Mouse (Mus musculus) embryonic facial prominence, embryonic 12.5 days (tissue): ENCODE data around the gene Gm42715. TPM values are rescaled to one million over a fixed set of nuclear protein-coding genes. Genes with fewer than 3 reads are reported as not detected.

Experiments
- ATAC-seq: fragments of 200-750 bp; cut with Nextera tagmentation; 2 replicates; pipeline ENCODE4 v1.8.0; 2017; ENCODE audit not compliant: insufficient number of reproducible peaks, insufficient read depth, low FRiP score, low TSS enrichment
- H3K27ac ChIP-seq: fragments of 300-500 bp; sonication (generic); 2 replicates; pipeline ENCODE4 v1.5.1; 2016; ENCODE audit warnings: mild to moderate bottlenecking
- H3K27me3 ChIP-seq: fragments of 300-500 bp; sonication (generic); 2 replicates; pipeline ENCODE4 v1.6.1; 2016; ENCODE audit warnings: mild to moderate bottlenecking, moderate library complexity
- H3K36me3 ChIP-seq: fragments of 300-500 bp; sonication (generic); 2 replicates; pipeline ENCODE4 v1.6.1; 2016; ENCODE audit warnings: mild to moderate bottlenecking
- H3K4me1 ChIP-seq: fragments of 300-500 bp; sonication (generic); 2 replicates; pipeline ENCODE4 v1.6.1; 2016
- H3K4me2 ChIP-seq: fragments of 300-500 bp; sonication (generic); replicated peaks from 2 replicates; pipeline ENCODE4 v1.6.1; 2016; ENCODE audit warnings: mild to moderate bottlenecking, moderate library complexity
- H3K4me3 ChIP-seq: fragments of 300-500 bp; sonication (generic); 2 replicates; pipeline ENCODE4 v1.5.1; 2016; ENCODE audit warnings: mild to moderate bottlenecking
- H3K9ac ChIP-seq: fragments of 300-500 bp; sonication (generic); 2 replicates; pipeline ENCODE4 v1.6.1; 2016; ENCODE audit warnings: mild to moderate bottlenecking, moderate library complexity
- H3K9me3 ChIP-seq: fragments of 300-500 bp; sonication (generic); 2 replicates; pipeline ENCODE4 v1.6.1; 2016; ENCODE audit warnings: mild to moderate bottlenecking, moderate library complexity
- WGBS: fragments of 180-500 bp; shearing (Covaris S2); methylation state at CpG from one replicate; pipeline ENCODE4 v1.1.7; 2016; 5-methylcytosine and 5-hydroxymethylcytosine counted together
- microRNA-seq: library from miRNA; unstranded; fragments of <30 nt; microRNA quantifications from one replicate; pipeline ENCODE4, GENCODE M21; 2017
- polyA plus RNA-seq: library from polyadenylated mRNA; unstranded; fragments of >200 nt; fragmentation: Nextera tagmentation; extraction: Ambion mirVana; gene quantifications from 2 replicates; pipeline ENCODE4 v1.2.1, GENCODE M21; 2016

The Gm42715 gene
- polyA plus RNA-seq, 1 experiment from 2014 or later = 16.9 TPM

DNA sequence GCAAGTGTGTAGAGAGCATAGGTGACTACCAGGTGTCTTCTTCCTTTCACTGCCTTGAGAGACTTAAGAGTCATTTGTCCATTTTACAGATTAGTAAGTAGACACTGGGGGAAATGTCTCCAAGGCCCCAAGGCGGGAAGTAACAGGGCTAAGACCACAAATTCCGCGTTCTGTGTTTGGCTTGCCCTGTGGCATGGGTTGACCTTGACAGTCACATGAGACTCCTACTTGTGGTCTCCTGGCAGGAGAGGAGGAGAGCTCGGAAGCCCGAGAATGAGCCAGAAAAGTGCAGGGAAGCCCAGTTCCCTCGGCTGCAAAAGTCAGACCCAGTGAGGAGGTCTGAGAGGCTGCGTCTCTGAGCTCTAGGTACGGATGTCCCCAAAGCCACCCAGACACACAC, 94.1 kb downstream of the Gm42715 start:
- Histone ChIP-seq H3K27me3 (no peaks in the 10 kb centered on the region), H3K4me2 (peak overlapping the region; percentile 86), H3K36me3 (peaks cover 48% of the 10 kb centered on the region), H3K9ac (peak overlapping the region; percentile 96; the same call in 1 of the 2 replicates), H3K27ac (no peak overlapping the region; the same call in 1 of the 2 replicates), H3K4me3 (peak overlapping the region; percentile 98), H3K9me3 (peaks cover 5% of the 10 kb centered on the region; the same call in 1 of the 2 replicates), H3K4me1 (peaks cover 13% of the 10 kb centered on the region)
- no peak for ATAC-seq
- WGBS = 78% methylated on average over 8 of the region's 8 CpGs

DNA sequence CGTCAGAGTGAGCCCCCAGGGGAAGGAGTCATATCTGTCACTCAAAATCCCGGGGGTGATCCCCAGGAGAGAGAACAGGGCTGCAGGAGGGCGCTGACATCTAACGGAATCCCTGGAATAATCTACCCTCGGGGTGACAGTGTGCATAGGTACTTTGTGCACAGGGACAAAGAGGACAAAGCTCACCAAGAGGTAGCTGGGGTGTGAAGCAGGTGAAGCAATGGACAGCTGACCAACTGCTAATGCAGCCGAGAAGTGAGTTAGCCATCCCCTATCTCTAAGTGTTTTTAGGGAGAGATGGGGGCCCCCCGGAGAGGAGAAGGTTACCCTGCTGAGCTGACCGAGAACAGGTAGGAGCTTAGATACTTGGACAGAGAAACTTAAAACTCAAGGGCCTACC, 94.7 kb downstream of the Gm42715 start:
- peak overlapping the region; percentile 96 for H3K9ac ChIP-seq
- peak overlapping the region; percentile 86 for H3K4me2 ChIP-seq
- peaks cover 42% of the 10 kb centered on the region for H3K36me3 ChIP-seq
- peak overlapping the region; percentile 82 for H3K27ac ChIP-seq
- H3K9me3 ChIP-seq = peaks cover 5% of the 10 kb centered on the region; the same call in 1 of the 2 replicates
- peak overlapping the region; percentile 98 for H3K4me3 ChIP-seq
- peaks cover 13% of the 10 kb centered on the region for H3K4me1 ChIP-seq
- no peaks in the 10 kb centered on the region for H3K27me3 ChIP-seq
- WGBS = 16% methylated on average over 8 of the region's 8 CpGs
- ATAC-seq = no peak

DNA sequence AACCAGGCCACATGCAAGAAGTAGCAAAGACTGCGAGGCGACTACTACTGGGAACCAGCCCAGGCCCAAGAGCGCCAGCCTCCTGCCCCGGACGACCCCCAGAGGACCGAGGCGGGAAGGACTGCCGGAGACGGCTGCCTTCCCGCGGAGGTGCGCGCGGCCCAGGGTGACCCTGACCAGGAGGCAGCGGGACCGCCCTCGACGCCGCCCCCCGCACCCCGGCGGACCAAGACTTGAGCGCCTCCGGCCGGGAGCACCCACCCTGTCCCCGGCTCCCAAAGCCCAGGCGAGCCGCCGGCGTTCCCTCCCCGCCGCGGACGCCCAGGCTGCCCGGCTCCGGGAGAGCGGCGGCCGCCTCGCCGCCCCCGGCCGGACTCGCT, 95.1 kb downstream of the Gm42715 start:
- Histone ChIP-seq H3K4me2 (peak overlapping the region; percentile 86), H3K4me3 (peak overlapping the region; percentile 98), H3K9ac (peak overlapping the region; percentile 96), H3K27ac (peak overlapping the region; percentile 82), H3K9me3 (peaks cover 5% of the 10 kb centered on the region; the same call in 1 of the 2 replicates), H3K4me1 (peaks cover 13% of the 10 kb centered on the region), H3K36me3 (peaks cover 38% of the 10 kb centered on the region), H3K27me3 (no peaks in the 10 kb centered on the region)
- WGBS = 1% methylated on average over 42 of the region's 44 CpGs
- peak; percentile 19; the same call in 1 of the 2 replicates for ATAC-seq

- Histone ChIP-seq H3K27me3 (no peaks in the 10 kb centered on the region), H3K36me3 (peaks cover 31% of the 10 kb centered on the region), H3K9me3 (peaks cover 5% of the 10 kb centered on the region; the same call in 1 of the 2 replicates), H3K4me2 (peak within 1 kb of the TSS; percentile 86), H3K9ac (peak within 1 kb of the TSS; percentile 96), H3K27ac (peak within 1 kb of the TSS; percentile 82), H3K4me1 (peaks cover 13% of the 10 kb centered on the region), H3K4me3 (peak within 1 kb of the TSS; percentile 98)
- WGBS = under 1% methylated on average over 48 of the region's 50 CpGs
- ATAC-seq = peak; percentile 88
These were observed 95.8 kb downstream of the Gm42715 start, which contains the start of gene Zfp629 for GRCm38 (mm10) chr7:127614891-127615843. Gene Zfp629 (minus strand): TSS chr7:127615797.

DNA sequence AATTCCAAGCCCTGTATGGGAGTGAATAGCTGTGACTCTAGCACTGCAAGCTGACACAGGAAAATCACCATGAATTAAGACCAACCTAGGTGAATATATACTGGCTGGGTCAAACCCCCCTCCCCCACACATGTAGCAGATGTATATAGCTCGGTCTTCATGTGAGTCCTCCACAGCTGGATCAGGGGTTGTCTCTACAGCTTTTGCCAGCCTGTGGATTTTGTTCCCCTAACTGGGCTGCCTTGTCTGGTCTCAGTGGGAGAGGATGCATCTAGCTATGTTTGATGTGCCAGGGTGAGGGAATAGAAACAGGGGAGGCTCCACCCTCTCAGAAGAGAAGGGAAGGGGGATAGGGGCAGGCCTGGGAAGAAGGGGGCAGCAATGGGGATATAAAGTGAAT, 97.0 kb downstream of the Gm42715 start:
- H3K27me3 ChIP-seq = no peaks in the 10 kb centered on the region
- no peak overlapping the region for H3K27ac ChIP-seq
- peaks cover 13% of the 10 kb centered on the region for H3K4me1 ChIP-seq
- 80% methylated on average over 1 of the region's 1 CpGs for WGBS
- peak overlapping the region; percentile 86; the same call in 1 of the 2 replicates for H3K4me2 ChIP-seq
- ATAC-seq = no peak
- H3K9ac ChIP-seq = no peak overlapping the region
- H3K4me3 ChIP-seq = no peak overlapping the region
- peaks cover 20% of the 10 kb centered on the region for H3K36me3 ChIP-seq
- H3K9me3 ChIP-seq = peaks cover 5% of the 10 kb centered on the region; the same call in 1 of the 2 replicates

Small RNA genes within 50 kb of the gene (microRNA-seq; reads per million reads assigned to microRNA genes)
- gene Gm47278 (not detected), gene Mir7060 (not detected)

Other genes starting within 250 kb of the Gm42715 start
- gene Sephs2, start 245.5 kb upstream of the Gm42715 start, polyA plus RNA-seq = 80.1 and 80.4 TPM in 2 replicates
- 0.88 and 0.91 TPM in 2 replicates for gene Itgal, start 223.3 kb upstream of the Gm42715 start, polyA plus RNA-seq
- gene Zfp768, start 174.0 kb upstream of the Gm42715 start, polyA plus RNA-seq = 22.3 and 22.5 TPM in 2 replicates
- 9.3 and 10.5 TPM in 2 replicates for gene Zfp747, start 143.5 kb upstream of the Gm42715 start, polyA plus RNA-seq
- gene 9130019O22Rik, start 132.4 kb upstream of the Gm42715 start, polyA plus RNA-seq = 6.0 and 6.9 TPM in 2 replicates
- gene E430018J23Rik, start 126.0 kb upstream of the Gm42715 start, polyA plus RNA-seq = 6.9 and 7.8 TPM in 2 replicates
- 7.9 and 8.5 TPM in 2 replicates for gene Zfp764, start 112.8 kb upstream of the Gm42715 start, polyA plus RNA-seq
- 25.0 and 28.4 TPM in 2 replicates for gene Zfp688, start 97.5 kb upstream of the Gm42715 start, polyA plus RNA-seq
- gene Zfp689, start 70.4 kb upstream of the Gm42715 start, polyA plus RNA-seq = 16.5 and 16.7 TPM in 2 replicates
- 47.5 and 48.7 TPM in 2 replicates for gene Prr14, start 60.0 kb upstream of the Gm42715 start, polyA plus RNA-seq
- 14.6 and 14.8 TPM in 2 replicates for gene Fbrs, start 40.4 kb upstream of the Gm42715 start, polyA plus RNA-seq
- 88.0 and 88.4 TPM in 2 replicates for gene Srcap, start 7.6 kb upstream of the Gm42715 start, polyA plus RNA-seq
- gene Tmem265, start 41.8 kb downstream of the Gm42715 start, polyA plus RNA-seq = 4.8 and 5.7 TPM in 2 replicates
- gene Phkg2, start 53.8 kb downstream of the Gm42715 start, polyA plus RNA-seq = 39.3 and 42.9 TPM in 2 replicates
- 11.0 and 11.3 TPM in 2 replicates for gene Ccdc189, start 69.0 kb downstream of the Gm42715 start, polyA plus RNA-seq
- gene Rnf40, start 69.2 kb downstream of the Gm42715 start, polyA plus RNA-seq = 63.0 and 66.2 TPM in 2 replicates
- gene Zfp629, start 96.2 kb downstream of the Gm42715 start, polyA plus RNA-seq = 24.6 and 25.1 TPM in 2 replicates
- 127 and 141 TPM in 2 replicates for gene Bcl7c, start 189.3 kb downstream of the Gm42715 start, polyA plus RNA-seq
- gene Ctf1, start 193.2 kb downstream of the Gm42715 start, polyA plus RNA-seq = 27.7 and 30.5 TPM in 2 replicates
- gene Ctf2, start 212.6 kb downstream of the Gm42715 start, polyA plus RNA-seq = 0.55 and 0.68 TPM in 2 replicates
- gene Fbxl19, start 225.0 kb downstream of the Gm42715 start, polyA plus RNA-seq = 11.8 and 11.9 TPM in 2 replicates